Mouse (Mus musculus) embryonic facial prominence, embryonic 11.5 days (tissue): ENCODE measurements around the gene Rprd1b. TPM values are rescaled to one million over a fixed set of nuclear protein-coding genes. Genes with fewer than 3 reads are reported as not detected.
A peak's percentile ranks its signal among the peaks of the same experiment; 100 is the strongest.

ENCODE experiments used
- ATAC-seq: fragments of 200-750 bp; cut with Nextera tagmentation; replicated peaks from 2 replicates; pipeline ENCODE4 v1.8.0; 2017; ENCODE audit warnings: low read depth; ENCODE audit not compliant: insufficient number of reproducible peaks, low FRiP score, low TSS enrichment
- DNase-seq: peaks from one replicate; pipeline ENCODE4 v3.0.0-alpha.2; 2015; ENCODE audit warnings: low spot score
- H3K27ac ChIP-seq: fragments of 300-500 bp; sonication (generic); replicated peaks from 2 replicates; pipeline ENCODE4 v1.5.1; 2014; ENCODE audit warnings: mild to moderate bottlenecking, low read depth, low read length, control low read depth
- H3K27me3 ChIP-seq: fragments of 300-500 bp; sonication (generic); 2 replicates; pipeline ENCODE4 v1.6.1; 2014; ENCODE audit warnings: mild to moderate bottlenecking, low read length, moderate library complexity, mixed read lengths; ENCODE audit not compliant: control insufficient read depth, insufficient read depth
- H3K36me3 ChIP-seq: fragments of 300-500 bp; sonication (generic); replicated peaks from 2 replicates; pipeline ENCODE4 v1.6.1; 2014; ENCODE audit warnings: low read depth, mild to moderate bottlenecking, low read length, moderate library complexity, mixed read lengths; ENCODE audit not compliant: control insufficient read depth, insufficient read depth
- H3K4me1 ChIP-seq: fragments of 300-500 bp; sonication (generic); 2 replicates; pipeline ENCODE4 v1.6.1; 2014; ENCODE audit warnings: low read length, mixed read lengths; ENCODE audit not compliant: control insufficient read depth, insufficient read depth
- H3K4me2 ChIP-seq: fragments of 300-500 bp; sonication (generic); 2 replicates; pipeline ENCODE4 v1.6.1; 2014; ENCODE audit warnings: low read depth, mild to moderate bottlenecking, control low read depth, low read length, moderate library complexity
- H3K4me3 ChIP-seq: fragments of 300-500 bp; sonication (generic); 2 replicates; pipeline ENCODE4 v1.5.1; 2014; ENCODE audit warnings: low read depth, low read length, control low read depth
- H3K9ac ChIP-seq: fragments of 300-500 bp; sonication (generic); replicated peaks from 2 replicates; pipeline ENCODE4 v1.6.1; 2014; ENCODE audit warnings: mild to moderate bottlenecking, control low read depth, low read length
- H3K9me3 ChIP-seq: fragments of 300-500 bp; sonication (generic); replicated peaks from 2 replicates; pipeline ENCODE4 v1.6.1; 2016; ENCODE audit warnings: mild to moderate bottlenecking, low read length, inconsistent platforms, mixed read lengths; ENCODE audit not compliant: control insufficient read depth
- WGBS: fragments of 180-500 bp; shearing (Covaris S2); extraction: QIAGEN DNeasy Blood & Tissue Kit; methylation state at CpG from one replicate; pipeline ENCODE4 v1.1.7; 2014; 5-methylcytosine and 5-hydroxymethylcytosine counted together
- polyA plus RNA-seq: library from polyadenylated mRNA; unstranded; fragments of >200 nt; fragmentation: Nextera tagmentation; extraction: Ambion mirVana; gene quantifications from 2 replicates; pipeline ENCODE4 v1.2.1, GENCODE M21; 2014

Gene Rprd1b
- polyA plus RNA-seq, 1 experiment from 2014 or later = 62.7 TPM

DNA sequence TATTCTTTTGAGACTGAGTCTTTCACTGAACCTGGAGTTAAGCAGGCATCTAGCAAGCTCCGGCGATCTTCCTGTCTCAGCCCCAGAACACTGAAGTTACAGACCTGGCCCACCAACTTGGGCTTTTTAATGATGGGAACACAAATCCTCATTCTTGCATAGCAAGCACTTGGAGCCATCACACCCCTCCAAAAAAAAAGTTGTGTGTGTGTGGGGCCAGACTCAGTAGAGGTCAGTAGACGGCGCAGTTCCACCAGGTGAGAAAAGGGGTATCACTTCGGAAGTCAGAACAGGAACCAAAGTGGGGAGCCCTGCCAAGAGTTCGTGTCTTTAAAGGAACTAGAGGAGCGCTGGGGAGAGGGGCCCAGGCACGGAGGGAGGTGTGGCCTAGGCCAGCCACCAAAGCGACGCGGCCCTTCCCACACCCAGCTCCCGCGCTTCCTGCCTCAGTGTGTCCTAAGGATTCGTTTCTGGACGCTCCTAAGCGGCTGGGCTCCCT is 393 bp upstream of the Rprd1b start:
- peak overlapping the region; percentile 95 for H3K4me3 ChIP-seq
- ATAC-seq (peak; percentile 92), DNase-seq (peak; percentile 17)
- H3K36me3 ChIP-seq = no peaks in the 10 kb centered on the region
- no peaks in the 10 kb centered on the region for H3K9me3 ChIP-seq
- no peaks in the 10 kb centered on the region for H3K27me3 ChIP-seq
- 2% methylated on average over 15 of the region's 16 CpGs for WGBS
- peak overlapping the region; percentile 93 for H3K9ac ChIP-seq
- peak overlapping the region; percentile 85 for H3K27ac ChIP-seq
- no peaks in the 10 kb centered on the region; the same call in 1 of the 2 replicates for H3K4me1 ChIP-seq
- H3K4me2 ChIP-seq = peak overlapping the region; percentile 75

GRCm38 (mm10) chr2:158030007-158030406 is 1.7 kb downstream of the Rprd1b start:
- Histone ChIP-seq H3K9me3 (no peaks in the 10 kb centered on the region), H3K4me2 (peak overlapping the region; percentile 75), H3K4me1 (no peaks in the 10 kb centered on the region; the same call in 1 of the 2 replicates), H3K9ac (no peak overlapping the region; the same call in 1 of the 2 replicates), H3K27ac (no peak overlapping the region), H3K27me3 (no peaks in the 10 kb centered on the region), H3K4me3 (peak overlapping the region; percentile 95), H3K36me3 (no peaks in the 10 kb centered on the region)
- WGBS = 87% methylated on average over 7 of the region's 7 CpGs
- ATAC-seq (no peak), DNase-seq (no peak)

DNA sequence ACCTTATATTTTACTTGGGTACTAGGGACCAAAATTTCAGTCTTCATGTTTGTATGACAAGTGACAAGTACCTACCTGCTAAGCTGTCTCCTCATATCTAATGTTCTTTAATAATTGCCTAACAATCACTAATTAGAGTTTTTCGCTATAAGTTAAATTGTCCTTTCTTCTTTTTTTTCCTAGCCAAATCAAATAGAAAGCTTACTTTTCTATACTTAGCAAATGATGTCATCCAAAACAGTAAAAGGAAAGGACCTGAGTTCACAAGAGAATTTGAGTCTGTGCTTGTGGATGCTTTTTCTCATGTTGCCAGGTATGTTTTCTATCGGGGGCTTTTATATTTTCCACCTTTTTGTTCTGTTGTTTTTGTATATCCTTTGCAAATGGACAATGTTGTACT is 7.5 kb downstream of the Rprd1b start:
- H3K27ac ChIP-seq = no peak overlapping the region
- no peak for DNase-seq
- H3K27me3 ChIP-seq = no peaks in the 10 kb centered on the region
- no peak overlapping the region for H3K4me3 ChIP-seq
- H3K9me3 ChIP-seq = no peaks in the 10 kb centered on the region
- H3K36me3 ChIP-seq = no peaks in the 10 kb centered on the region
- no peak overlapping the region for H3K9ac ChIP-seq
- no peak overlapping the region for H3K4me2 ChIP-seq
- no peaks in the 10 kb centered on the region for H3K4me1 ChIP-seq
- WGBS = 93% methylated on average over 2 of the region's 2 CpGs
- no peak for ATAC-seq

GRCm38 (mm10) chr2:158036408-158036807 is 8.1 kb downstream of the Rprd1b start:
- ATAC-seq = no peak

GRCm38 (mm10) chr2:158036953-158037352 is 8.7 kb downstream of the Rprd1b start:
- DNase-seq (no peak), ATAC-seq (no peak)
- no peaks in the 10 kb centered on the region for H3K4me1 ChIP-seq
- H3K27me3 ChIP-seq = no peaks in the 10 kb centered on the region
- H3K9ac ChIP-seq = no peak overlapping the region
- H3K4me2 ChIP-seq = no peak overlapping the region
- no peak overlapping the region for H3K4me3 ChIP-seq
- WGBS = 77% methylated on average over 7 of the region's 7 CpGs
- no peaks in the 10 kb centered on the region for H3K9me3 ChIP-seq
- no peaks in the 10 kb centered on the region for H3K36me3 ChIP-seq
- H3K27ac ChIP-seq = no peak overlapping the region

More at GRCm38 (mm10) chr2:158036408-158036807, 8.1 kb downstream of the Rprd1b start:
- Histone ChIP-seq H3K36me3 (no peaks in the 10 kb centered on the region), H3K27ac (no peak overlapping the region), H3K4me3 (no peak overlapping the region), H3K9me3 (no peaks in the 10 kb centered on the region), H3K4me1 (no peaks in the 10 kb centered on the region), H3K4me2 (no peak overlapping the region), H3K27me3 (no peaks in the 10 kb centered on the region), H3K9ac (no peak overlapping the region)
- WGBS = 87% methylated on average over 6 of the region's 6 CpGs
- DNase-seq = no peak

GRCm38 (mm10) chr2:158037571-158037970 is 9.3 kb downstream of the Rprd1b start:
- ATAC-seq (no peak), DNase-seq (no peak)
- no peak overlapping the region for H3K4me3 ChIP-seq
- no peak overlapping the region for H3K27ac ChIP-seq
- H3K36me3 ChIP-seq = no peaks in the 10 kb centered on the region
- H3K9me3 ChIP-seq = no peaks in the 10 kb centered on the region
- H3K4me1 ChIP-seq = no peaks in the 10 kb centered on the region
- WGBS = 94% methylated on average over 1 of the region's 1 CpGs
- no peaks in the 10 kb centered on the region for H3K27me3 ChIP-seq
- H3K4me2 ChIP-seq = no peak overlapping the region
- H3K9ac ChIP-seq = no peak overlapping the region

DNA sequence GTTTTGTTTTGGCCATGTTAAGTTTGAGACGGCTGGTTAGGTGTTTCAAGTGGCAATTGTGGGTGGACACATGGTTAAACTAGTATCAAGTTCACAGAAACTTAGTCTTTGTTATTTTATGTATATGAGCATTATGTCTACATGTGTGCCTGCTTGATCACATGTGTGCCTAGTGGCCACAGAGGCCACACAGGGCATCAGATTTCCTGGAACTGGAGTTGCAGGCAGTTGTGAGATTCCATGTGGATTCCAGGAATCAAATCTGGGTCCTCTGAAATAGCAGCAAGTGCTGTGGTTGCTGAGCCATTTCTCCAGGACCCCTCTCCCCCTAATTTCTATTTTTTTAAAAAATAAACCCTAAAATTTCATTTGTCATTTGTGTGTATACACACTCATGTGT is 11.4 kb downstream of the Rprd1b start:
- no peak overlapping the region for H3K4me3 ChIP-seq
- no peak overlapping the region for H3K27ac ChIP-seq
- WGBS = 55% methylated on average over 1 of the region's 1 CpGs
- no peak overlapping the region for H3K9ac ChIP-seq
- no peaks in the 10 kb centered on the region for H3K27me3 ChIP-seq
- no peaks in the 10 kb centered on the region for H3K4me1 ChIP-seq
- H3K4me2 ChIP-seq = no peak overlapping the region
- H3K36me3 ChIP-seq = peaks cover 2% of the 10 kb centered on the region
- H3K9me3 ChIP-seq = no peaks in the 10 kb centered on the region
- no peak for ATAC-seq
- no peak for DNase-seq

- no peak overlapping the region for H3K4me3 ChIP-seq
- H3K27ac ChIP-seq = no peak overlapping the region
- WGBS = 86% methylated on average over 2 of the region's 2 CpGs
- H3K4me1 ChIP-seq = no peaks in the 10 kb centered on the region
- DNase-seq (no peak), ATAC-seq (no peak)
- no peak overlapping the region for H3K9ac ChIP-seq
- H3K36me3 ChIP-seq = peaks cover 2% of the 10 kb centered on the region
- no peaks in the 10 kb centered on the region for H3K27me3 ChIP-seq
- H3K9me3 ChIP-seq = no peaks in the 10 kb centered on the region
- H3K4me2 ChIP-seq = no peak overlapping the region
Measured at GRCm38 (mm10) chr2:158040396-158040795, 12.1 kb downstream of the Rprd1b start.
